Mouse (Mus musculus): ENCODE data around the gene Pcsk6.

- TF ChIP-seq CTCF (IDR thresholded peaks at IDR 0.05; ENCODE audit: extremely low read depth, insufficient read depth, insufficient read length, insufficient replicate concordance) (no peak), POLR2A (IDR thresholded peaks at IDR 0.05; ENCODE audit: low read depth, low read length) (no peak)
Measured at GRCm38 (mm10) chr7:65843210-65843609, 18.3 kb upstream of the Pcsk6 start.
